Mouse (Mus musculus): ENCODE measurements around the gene Upb1. TPM values are rescaled to one million over a fixed set of nuclear protein-coding genes. Genes with fewer than 3 reads are reported as not detected.
"Not testable (repeated sequence)": the region's sequence is repeated elsewhere in the genome, so short reads cannot be mapped to it uniquely, and the experiment has no call there.

Upb1 gene
- polyA plus RNA-seq, 1 experiment from 2014 or later: 0.14 TPM

DNA sequence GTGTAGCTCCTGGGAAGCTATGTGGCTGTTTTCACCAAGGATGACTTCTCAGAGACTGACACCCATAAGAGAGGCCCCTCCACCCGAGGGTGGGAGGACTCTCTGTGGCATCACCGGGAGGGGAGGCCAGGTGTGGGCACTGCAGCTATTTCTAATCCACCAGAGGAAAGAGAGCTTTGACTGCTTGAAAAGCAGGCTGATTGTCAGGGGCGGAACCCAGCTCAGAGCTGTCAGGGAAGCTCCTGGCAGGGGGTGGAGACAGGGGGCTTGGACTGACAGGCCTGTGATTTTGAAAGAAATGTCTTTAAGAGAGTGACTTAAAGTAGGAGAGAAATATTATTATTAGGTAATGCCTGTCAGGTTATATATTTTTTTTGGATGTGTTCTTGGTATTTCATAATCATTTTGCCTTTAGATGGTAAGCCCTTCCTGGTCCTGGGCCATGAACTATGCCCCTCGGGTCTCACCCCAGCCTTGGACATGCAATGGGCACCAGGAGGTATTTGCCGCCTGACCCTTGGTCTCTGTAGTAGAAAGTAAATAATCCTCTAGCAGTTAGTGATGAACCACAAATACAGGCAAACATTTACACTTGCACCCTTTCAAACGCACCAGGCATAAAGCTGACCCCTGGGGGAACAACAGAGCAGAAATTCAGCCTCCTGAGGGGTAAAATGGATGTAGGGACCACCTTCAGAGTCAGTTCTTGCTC is 74.4 kb downstream of the Upb1 start:
- not testable (repeated sequence) for DNase-seq (ENCODE audit: low spot score); H3K27ac ChIP-seq (replicated peaks); H3K9me3 ChIP-seq; H3K36me3 ChIP-seq (replicated peaks); H3K4me3 ChIP-seq; H3K27me3 ChIP-seq (replicated peaks; ENCODE audit: low read depth, poor library complexity, severe bottlenecking)
- peaks cover 11% of the 10 kb centered on the region for H3K4me1 ChIP-seq
- WGBS: 32% methylated on average over 5 of the region's 6 CpGs

DNA sequence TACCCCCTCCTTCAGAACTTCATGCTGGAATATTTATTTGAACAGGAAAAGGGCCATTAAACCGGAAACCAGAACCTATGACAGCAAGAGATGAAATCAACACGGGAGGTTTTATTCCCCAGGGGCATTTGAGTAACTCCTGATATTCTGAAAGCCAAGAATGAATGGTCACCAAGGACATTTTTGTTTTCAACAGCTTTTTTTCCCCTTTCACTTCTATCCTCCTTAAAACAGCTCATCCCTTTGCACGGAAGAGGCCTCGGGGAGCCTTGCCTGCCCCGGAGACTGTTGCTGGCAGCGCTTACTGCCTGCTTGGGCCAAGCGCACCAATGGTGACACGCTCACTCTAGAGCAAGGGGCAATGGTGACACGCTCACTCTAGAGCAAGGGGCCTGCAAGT is 76.1 kb downstream of the Upb1 start:
- no peak overlapping the region for H3K27ac ChIP-seq (replicated peaks)
- H3K27me3 ChIP-seq (replicated peaks; ENCODE audit: low read depth, poor library complexity, severe bottlenecking): no peaks in the 10 kb centered on the region
- H3K4me3 ChIP-seq: no peak overlapping the region
- H3K4me1 ChIP-seq: peaks cover 11% of the 10 kb centered on the region
- DNase-seq (ENCODE audit: low spot score): no peak
- no peaks in the 10 kb centered on the region for H3K36me3 ChIP-seq (replicated peaks)
- H3K9me3 ChIP-seq: no peaks in the 10 kb centered on the region
- 76% methylated on average over 9 of the region's 9 CpGs for WGBS

DNA sequence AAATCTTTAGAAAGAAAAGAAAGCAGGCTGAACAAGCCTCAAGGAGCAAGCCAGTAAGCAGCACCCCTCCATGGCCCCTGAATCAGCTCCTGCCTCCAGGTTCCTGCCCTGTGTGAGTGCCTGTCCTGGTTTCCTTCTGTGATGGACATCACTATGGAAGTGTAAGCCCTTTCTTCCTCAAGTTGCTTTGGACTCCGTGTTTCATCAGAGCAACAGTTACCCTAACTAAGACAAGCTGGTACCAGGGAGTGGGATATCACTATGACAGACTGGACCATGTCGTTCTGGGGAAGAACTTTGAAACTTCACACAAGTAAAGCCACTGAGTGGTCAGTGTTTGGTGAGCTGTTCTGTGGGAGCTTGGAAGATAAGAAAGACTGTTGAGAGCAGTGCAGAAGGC is 79.0 kb downstream of the Upb1 start:
- no peak overlapping the region for H3K27ac ChIP-seq (replicated peaks)
- DNase-seq (ENCODE audit: low spot score): no peak
- no peaks in the 10 kb centered on the region for H3K36me3 ChIP-seq (replicated peaks)
- no peaks in the 10 kb centered on the region for H3K9me3 ChIP-seq
- no peak overlapping the region for H3K4me3 ChIP-seq
- H3K27me3 ChIP-seq (replicated peaks; ENCODE audit: low read depth, poor library complexity, severe bottlenecking): no peaks in the 10 kb centered on the region
- 79% methylated on average over 2 of the region's 2 CpGs for WGBS
- H3K4me1 ChIP-seq: peaks cover 5% of the 10 kb centered on the region

DNA sequence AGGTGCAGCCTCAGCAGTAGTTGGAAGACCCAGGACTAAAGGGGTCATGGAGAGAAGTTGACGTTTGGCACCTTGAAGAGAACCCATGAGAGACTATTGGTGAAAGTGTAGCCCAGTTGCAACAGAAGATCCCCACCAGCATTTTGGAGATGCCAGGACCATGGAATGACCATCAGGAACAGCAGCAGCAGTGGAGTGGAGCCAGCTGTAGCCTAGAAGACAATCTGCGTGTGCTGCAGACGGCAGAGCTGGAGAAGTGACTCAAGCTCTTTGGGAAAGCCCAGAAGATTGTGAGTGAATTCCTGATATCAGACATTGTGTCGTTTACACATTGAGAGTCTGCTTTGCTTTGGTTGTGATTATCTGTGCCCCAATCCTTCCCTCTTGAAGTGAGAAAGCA is 80.8 kb downstream of the Upb1 start:
- WGBS: 89% methylated on average over 4 of the region's 4 CpGs

GRCm38 (mm10) chr10:75482271-75482670 is 81.4 kb downstream of the Upb1 start:
- DNase-seq (ENCODE audit: low spot score): no peak
- no peak overlapping the region for H3K27ac ChIP-seq (replicated peaks)
- no peaks in the 10 kb centered on the region for H3K36me3 ChIP-seq (replicated peaks)
- 90% methylated on average over 5 of the region's 5 CpGs for WGBS
- no peaks in the 10 kb centered on the region for H3K9me3 ChIP-seq
- no peak overlapping the region for H3K4me3 ChIP-seq
- H3K27me3 ChIP-seq (replicated peaks; ENCODE audit: low read depth, poor library complexity, severe bottlenecking): no peaks in the 10 kb centered on the region
- H3K4me1 ChIP-seq: no peaks in the 10 kb centered on the region

More for the DNA sequence above, 80.8 kb downstream of the Upb1 start:
- Histone ChIP-seq H3K9me3 (no peaks in the 10 kb centered on the region), H3K27ac (replicated peaks) (no peak overlapping the region), H3K4me1 (peaks cover 2% of the 10 kb centered on the region; the same call in 1 of the 2 replicates), H3K4me3 (no peak overlapping the region), H3K27me3 (replicated peaks; ENCODE audit: low read depth, poor library complexity, severe bottlenecking) (no peaks in the 10 kb centered on the region), H3K36me3 (replicated peaks) (no peaks in the 10 kb centered on the region)
- DNase-seq (ENCODE audit: low spot score): no peak

DNA sequence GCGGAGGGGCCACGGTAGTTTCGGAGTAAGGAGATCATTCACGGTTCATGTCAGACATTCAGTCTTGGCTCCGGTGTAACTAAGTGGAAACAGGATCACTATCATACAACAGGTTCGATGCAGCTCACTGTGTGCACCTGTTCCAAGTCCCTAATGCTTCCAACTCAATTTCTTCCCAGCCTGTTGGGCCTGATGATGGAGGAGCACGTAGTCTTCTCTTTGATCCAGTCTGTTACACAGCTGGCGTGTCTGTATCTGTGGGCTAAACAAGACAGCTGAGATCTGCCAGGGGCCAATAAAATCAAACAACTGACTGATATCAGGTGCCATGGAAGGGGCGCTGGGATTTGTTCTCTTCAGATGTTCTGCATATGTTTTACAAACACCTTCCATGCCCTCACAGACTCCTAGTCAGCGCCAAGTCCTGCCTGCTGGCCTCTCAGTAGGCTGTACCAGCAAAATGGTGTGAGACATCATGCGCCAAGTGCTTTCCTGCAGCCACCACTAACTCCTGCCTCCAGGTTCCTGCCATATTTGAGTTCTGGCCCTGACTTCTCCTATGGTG is 82.1 kb downstream of the Upb1 start:
- Histone ChIP-seq H3K36me3 (replicated peaks) (no peaks in the 10 kb centered on the region), H3K27ac (replicated peaks) (no peak overlapping the region), H3K9me3 (no peaks in the 10 kb centered on the region), H3K27me3 (replicated peaks; ENCODE audit: low read depth, poor library complexity, severe bottlenecking) (no peaks in the 10 kb centered on the region), H3K4me1 (no peaks in the 10 kb centered on the region), H3K4me3 (no peak overlapping the region)
- no peak for DNase-seq (ENCODE audit: low spot score)
- WGBS: 88% methylated on average over 11 of the region's 11 CpGs

DNA sequence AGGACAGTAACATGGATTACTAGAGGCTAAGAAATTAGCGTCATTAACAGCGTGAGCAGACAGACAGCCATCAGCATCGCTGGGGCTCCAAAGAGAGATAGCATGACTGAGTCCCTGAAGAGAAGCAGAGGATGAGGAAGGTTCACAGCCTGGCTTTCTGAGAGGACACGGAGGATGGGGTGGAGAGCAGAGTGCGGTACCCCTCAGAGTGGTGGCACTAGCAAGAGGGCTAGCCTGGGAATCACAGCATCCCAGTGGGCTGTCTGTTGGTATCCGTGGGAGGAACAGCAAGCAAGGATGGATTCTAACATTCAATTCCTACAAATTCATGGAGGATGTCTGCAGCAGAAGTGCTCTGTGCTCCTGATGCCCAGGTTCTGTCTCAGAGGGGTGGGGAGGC is 83.2 kb downstream of the Upb1 start:
- Histone ChIP-seq H3K4me1 (no peaks in the 10 kb centered on the region), H3K4me3 (no peak overlapping the region), H3K9me3 (no peaks in the 10 kb centered on the region), H3K27me3 (replicated peaks; ENCODE audit: low read depth, poor library complexity, severe bottlenecking) (no peaks in the 10 kb centered on the region), H3K36me3 (replicated peaks) (no peaks in the 10 kb centered on the region), H3K27ac (replicated peaks) (no peak overlapping the region)
- WGBS: 90% methylated on average over 6 of the region's 6 CpGs
- DNase-seq (ENCODE audit: low spot score): no peak

DNA sequence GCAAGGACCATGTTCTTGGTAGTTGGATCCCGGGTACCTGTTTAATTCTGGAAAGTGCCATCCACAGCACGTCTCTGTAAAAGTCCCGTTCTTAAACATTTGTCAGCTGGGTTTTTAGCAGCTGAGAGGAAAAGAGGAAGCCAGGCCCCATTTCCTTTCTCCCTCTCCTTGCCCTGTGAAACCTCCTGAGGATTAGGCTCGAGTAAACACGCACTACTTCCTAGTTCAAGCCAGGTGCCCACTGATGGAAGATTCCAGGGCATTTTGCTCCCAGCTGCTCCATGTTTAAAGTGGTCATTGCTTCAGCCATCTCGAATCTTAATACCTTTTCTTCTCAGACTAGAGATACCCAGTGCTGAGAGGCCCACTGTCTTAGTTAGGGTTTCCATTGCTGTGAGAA is 83.9 kb downstream of the Upb1 start:
- 70% methylated on average over 6 of the region's 6 CpGs for WGBS
- no peak overlapping the region for H3K27ac ChIP-seq (replicated peaks)
- H3K9me3 ChIP-seq: no peaks in the 10 kb centered on the region
- no peak for DNase-seq (ENCODE audit: low spot score)
- no peaks in the 10 kb centered on the region for H3K36me3 ChIP-seq (replicated peaks)
- no peak overlapping the region for H3K4me3 ChIP-seq
- H3K27me3 ChIP-seq (replicated peaks; ENCODE audit: low read depth, poor library complexity, severe bottlenecking): no peaks in the 10 kb centered on the region
- H3K4me1 ChIP-seq: no peaks in the 10 kb centered on the region

- Histone ChIP-seq H3K9me3 (no peaks in the 10 kb centered on the region), H3K4me3 (no peak overlapping the region), H3K4me1 (no peaks in the 10 kb centered on the region), H3K27me3 (replicated peaks; ENCODE audit: low read depth, poor library complexity, severe bottlenecking) (no peaks in the 10 kb centered on the region), H3K27ac (replicated peaks) (no peak overlapping the region), H3K36me3 (replicated peaks) (no peaks in the 10 kb centered on the region)
- 65% methylated on average over 9 of the region's 9 CpGs for WGBS
- DNase-seq (ENCODE audit: low spot score): peak; percentile 80
These were observed 85.4 kb downstream of the Upb1 start for GRCm38 (mm10) chr10:75486086-75486979.

GRCm38 (mm10) chr10:75487131-75487530 is 86.2 kb downstream of the Upb1 start:
- no peaks in the 10 kb centered on the region for H3K36me3 ChIP-seq (replicated peaks)
- no peak overlapping the region for H3K27ac ChIP-seq (replicated peaks)
- DNase-seq (ENCODE audit: low spot score): no peak
- WGBS: 64% methylated on average over 3 of the region's 3 CpGs
- H3K9me3 ChIP-seq: no peaks in the 10 kb centered on the region
- H3K4me1 ChIP-seq: no peaks in the 10 kb centered on the region
- H3K4me3 ChIP-seq: no peak overlapping the region
- H3K27me3 ChIP-seq (replicated peaks; ENCODE audit: low read depth, poor library complexity, severe bottlenecking): no peaks in the 10 kb centered on the region

DNA sequence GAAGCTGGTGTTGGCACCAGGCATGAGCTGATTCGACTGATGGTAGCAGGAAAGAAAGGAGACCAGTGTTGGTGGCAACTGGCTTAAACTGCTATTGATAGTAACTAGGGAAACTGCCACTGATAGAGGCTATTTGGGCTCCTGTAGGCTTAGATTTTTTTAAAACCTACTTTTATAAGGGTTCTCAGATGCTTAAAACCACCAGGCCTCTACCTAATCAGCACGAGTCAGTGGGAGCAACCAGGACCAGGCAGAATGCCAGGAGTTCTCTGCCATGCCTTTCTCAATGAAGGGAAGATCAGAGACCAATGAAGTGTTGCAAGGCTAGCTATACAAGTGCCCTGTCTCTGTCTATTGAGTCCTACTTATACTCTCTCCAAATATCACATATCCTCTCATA is 88.6 kb downstream of the Upb1 start:
- no peak overlapping the region for H3K4me3 ChIP-seq
- no peaks in the 10 kb centered on the region for H3K27me3 ChIP-seq (replicated peaks; ENCODE audit: low read depth, poor library complexity, severe bottlenecking)
- H3K27ac ChIP-seq (replicated peaks): no peak overlapping the region
- no peak for DNase-seq (ENCODE audit: low spot score)
- H3K9me3 ChIP-seq: no peaks in the 10 kb centered on the region
- WGBS: 90% methylated on average over 2 of the region's 2 CpGs
- H3K4me1 ChIP-seq: no peaks in the 10 kb centered on the region
- H3K36me3 ChIP-seq (replicated peaks): no peaks in the 10 kb centered on the region

DNA sequence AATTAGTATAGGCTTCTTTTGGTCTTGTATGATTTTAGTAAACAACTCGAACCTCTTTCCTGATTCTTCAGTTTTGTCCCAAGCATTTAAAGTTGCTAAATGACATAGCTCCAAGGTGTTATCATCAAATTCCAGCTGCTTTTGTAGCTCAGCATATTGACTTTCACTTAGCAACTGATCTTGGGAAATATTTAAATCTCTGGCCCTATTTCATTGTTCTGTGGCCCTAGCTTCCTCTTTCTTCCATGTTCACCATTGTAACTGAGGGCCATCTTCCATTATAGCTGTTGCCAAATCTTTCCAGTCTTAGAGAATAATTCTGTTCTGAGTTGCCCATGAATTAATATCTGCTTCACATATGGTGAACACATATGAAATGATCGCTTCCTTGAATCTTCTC is 89.8 kb downstream of the Upb1 start:
- H3K4me1 ChIP-seq: no peaks in the 10 kb centered on the region
- H3K9me3 ChIP-seq: no peaks in the 10 kb centered on the region
- no peak overlapping the region for H3K27ac ChIP-seq (replicated peaks)
- no peak for DNase-seq (ENCODE audit: low spot score)
- WGBS: 86% methylated on average over 2 of the region's 2 CpGs
- H3K4me3 ChIP-seq: no peak overlapping the region
- H3K27me3 ChIP-seq (replicated peaks; ENCODE audit: low read depth, poor library complexity, severe bottlenecking): no peaks in the 10 kb centered on the region
- H3K36me3 ChIP-seq (replicated peaks): no peaks in the 10 kb centered on the region

All from embryonic facial prominence, embryonic 10.5 days (tissue).